ENCODE assay signal across 15 mouse cellular contexts in genomic region chr3:133406248-133406647, GRCm38 (mm10).
DNase-seq lines count a peak whose midpoint lies in the region; ATAC-seq and TF ChIP-seq lines count a peak whose summit lies in the region.
"Had no signal": no experiment of that assay in that cellular context is flagged by ENCODE, and none has a peak within 500 bp of the region (broad histone marks: within the 10 kb centered on the region; RNA-seq: fewer than 3 reads in every experiment).

No protein-coding gene starts in this region.

- TF ChIP-seq CTCF in gastrocnemius, adult 2 months (IDR thresholded peaks at IDR 0.05) = peak; percentile 45
- TF ChIP-seq CTCF in liver, postnatal 0 days (IDR thresholded peaks at IDR 0.05; ENCODE audit: low read depth) = 0 out of 2 replicates have a peak, but pooled peaks have one; percentile 26

- no peaks in the 10 kb centered on the region for H3K36me3 ChIP-seq in liver, postnatal 0 days (replicated peaks; ENCODE audit: insufficient read depth, low read length)
- H3K36me3 ChIP-seq: embryonic facial prominence, embryonic 10.5 days; limb, embryonic 15.5 days; lung, embryonic 15.5 days; stomach, embryonic 15.5 days had no signal

- no peak overlapping the region for H3K27ac ChIP-seq in gastrocnemius, adult 2 months
- no peak overlapping the region for H3K27ac ChIP-seq in liver, postnatal 0 days (ENCODE audit: low read depth)
- H3K27ac ChIP-seq: embryonic facial prominence, embryonic 10.5 days; limb, embryonic 15.5 days; lung, embryonic 15.5 days; stomach, embryonic 15.5 days had no signal

- no peak for DNase-seq in gastrocnemius, adult 2 months
- no peak for DNase-seq in gastrocnemius, postnatal 4 days (ENCODE audit: low spot score in 2 of 2)
- no peak for DNase-seq in liver, postnatal 0 days
- no peak for DNase-seq in liver
- no peak for DNase-seq in layer of hippocampus, adult 9-10 months (ENCODE audit: low spot score)
- no peak for DNase-seq in layer of hippocampus, adult 11-12 months (ENCODE audit: low spot score)
- DNase-seq in left cerebral cortex, postnatal 10 days (ENCODE audit: extremely low spot score in 1 of 2, low spot score in 2 of 2) = no peak
- DNase-seq: cerebellum, postnatal 25 days; gastrocnemius, postnatal 14 days had no signal

- no peak overlapping the region for H3K4me2 ChIP-seq in liver, postnatal 0 days (ENCODE audit: low read depth, low read length)
- H3K4me2 ChIP-seq: heart, embryonic 11.5 days; limb, embryonic 15.5 days; lung, embryonic 15.5 days; stomach, embryonic 15.5 days had no signal

- H3K4me1 ChIP-seq in liver, postnatal 0 days (ENCODE audit: insufficient read depth) = no peaks in the 10 kb centered on the region
- H3K4me1 ChIP-seq: embryonic facial prominence, embryonic 10.5 days; limb, embryonic 15.5 days; lung, embryonic 15.5 days; stomach, embryonic 15.5 days had no signal

- ATAC-seq in liver, postnatal 0 days = no peak
- peak; percentile 65 for ATAC-seq in activated CD4-positive, CD25-positive, alpha-beta regulatory T cell, adult 4 months

- H3K4me3 ChIP-seq in gastrocnemius, adult 2 months = no peak overlapping the region
- no peak overlapping the region for H3K4me3 ChIP-seq in liver, postnatal 0 days (ENCODE audit: low read depth, low read length)
- H3K4me3 ChIP-seq: embryonic facial prominence, embryonic 10.5 days; limb, embryonic 15.5 days; lung, embryonic 15.5 days; stomach, embryonic 15.5 days had no signal

- no peaks in the 10 kb centered on the region for H3K27me3 ChIP-seq in liver, postnatal 0 days (ENCODE audit: insufficient read depth, low read length)
- H3K27me3 ChIP-seq: limb, embryonic 15.5 days; lung, embryonic 15.5 days; stomach, embryonic 15.5 days had no signal

- WGBS in liver, postnatal 0 days (ENCODE audit: insufficient replicate concordance) = 77% methylated on average over 5 of the region's 5 CpGs

- H3K9ac ChIP-seq in liver, postnatal 0 days (replicated peaks) = no peak overlapping the region
- H3K9ac ChIP-seq: limb, embryonic 15.5 days; lung, embryonic 15.5 days; stomach, embryonic 15.5 days had no signal

- H3K9me3 ChIP-seq in liver, postnatal 0 days (ENCODE audit: low read length) = no peaks in the 10 kb centered on the region
- H3K9me3 ChIP-seq: embryonic facial prominence, embryonic 10.5 days; limb, embryonic 15.5 days; lung, embryonic 15.5 days; stomach, embryonic 15.5 days had no signal

- intact Hi-C loops in gastrocnemius, adult 2 months (cut with DNase I) = no loop called here
- intact Hi-C loops in left cerebral cortex, postnatal 10 days (cut with DNase I) = no loop called here

- no peak for TF ChIP-seq EP300 in liver, postnatal 0 days (IDR thresholded peaks at IDR 0.05; ENCODE audit: low read depth)
